Mouse (Mus musculus) stomach, postnatal 0 days (tissue): ENCODE results near the gene Acan. TPM values are rescaled to one million over a fixed set of nuclear protein-coding genes. Genes with fewer than 3 reads are reported as not detected.

Experiments used
- ATAC-seq: fragments of 200-750 bp; cut with Nextera tagmentation; 2 replicates; pipeline ENCODE4 v1.8.0; 2017; ENCODE audit not compliant: low FRiP score, low TSS enrichment
- DNase-seq: peaks from one replicate; pipeline ENCODE4 v3.0.0-alpha.2; 2016; ENCODE audit warnings: low spot score
- H3K27ac ChIP-seq: fragments of 300-500 bp; sonication (generic); replicated peaks from 2 replicates; pipeline ENCODE4 v1.5.1; 2014; ENCODE audit warnings: mild to moderate bottlenecking, control low read depth
- H3K27me3 ChIP-seq: fragments of 300-500 bp; sonication (generic); 2 replicates; pipeline ENCODE4 v1.6.1; 2014; ENCODE audit warnings: low read length; ENCODE audit not compliant: control insufficient read depth, insufficient read depth
- H3K36me3 ChIP-seq: fragments of 300-500 bp; sonication (generic); 2 replicates; pipeline ENCODE4 v1.6.1; 2014; ENCODE audit warnings: low read length, mixed read lengths; ENCODE audit not compliant: control insufficient read depth, insufficient read depth
- H3K4me1 ChIP-seq: fragments of 300-500 bp; sonication (generic); replicated peaks from 2 replicates; pipeline ENCODE4 v1.6.1; 2014; ENCODE audit warnings: antibody characterized with exemption; ENCODE audit not compliant: control insufficient read depth, insufficient read depth
- H3K4me2 ChIP-seq: fragments of 300-500 bp; sonication (generic); replicated peaks from 2 replicates; pipeline ENCODE4 v1.6.1; 2014; ENCODE audit warnings: low read depth, mild to moderate bottlenecking, control low read depth, moderate library complexity
- H3K4me3 ChIP-seq: fragments of 300-500 bp; sonication (generic); 2 replicates; pipeline ENCODE4 v1.5.1; 2014; ENCODE audit warnings: low read depth, low read length, control low read depth
- H3K9ac ChIP-seq: fragments of 300-500 bp; sonication (generic); 2 replicates; pipeline ENCODE4 v1.6.1; 2014; ENCODE audit warnings: mild to moderate bottlenecking, low read length, control low read depth, mixed read lengths
- H3K9me3 ChIP-seq: fragments of 300-500 bp; sonication (generic); 2 replicates; pipeline ENCODE4 v1.6.1; 2016; ENCODE audit warnings: low read length; ENCODE audit not compliant: control insufficient read depth
- CTCF ChIP-seq: IDR thresholded peaks from 2 replicates; pipeline ENCODE4 v1.5.1; 2016; ENCODE audit warnings: antibody characterized with exemption, low read depth, mild to moderate bottlenecking, moderate library complexity
- EP300 ChIP-seq: optimal IDR thresholded peaks from 2 replicates; pipeline ENCODE3; 2016; ENCODE audit warnings: antibody characterized with exemption
- WGBS: fragments of 180-500 bp; shearing (Covaris S2); extraction: QIAGEN DNeasy Blood & Tissue Kit; methylation state at CpG from one replicate; pipeline ENCODE4 v1.1.7; 2014; 5-methylcytosine and 5-hydroxymethylcytosine counted together
- polyA plus RNA-seq: library from polyadenylated mRNA; unstranded; fragments of >200 nt; fragmentation: Nextera tagmentation; extraction: Ambion mirVana; gene quantifications from 2 replicates; pipeline ENCODE4 v1.2.1, GENCODE M21; 2015

The Acan gene
- polyA plus RNA-seq, 1 experiment from 2014 or later = 0.02 TPM

GRCm38 (mm10) chr7:79130385-79130784, 77.1 kb downstream of the Acan start:
- WGBS = 16% methylated on average over 13 of the region's 13 CpGs
- peaks cover 5% of the 10 kb centered on the region; the same call in 1 of the 2 replicates for H3K36me3 ChIP-seq
- H3K4me1 ChIP-seq = no peaks in the 10 kb centered on the region
- H3K9ac ChIP-seq = peak overlapping the region; percentile 38; the same call in 1 of the 2 replicates
- DNase-seq = no peak
- TF ChIP-seq EP300 (no peak), CTCF (no peak)
- no peaks in the 10 kb centered on the region for H3K9me3 ChIP-seq
- no peak for ATAC-seq
- peak overlapping the region; percentile 52 for H3K4me2 ChIP-seq
- peak overlapping the region; percentile 18 for H3K4me3 ChIP-seq
- H3K27ac ChIP-seq = no peak overlapping the region
- H3K27me3 ChIP-seq = no peaks in the 10 kb centered on the region

GRCm38 (mm10) chr7:79130843-79131444, 77.7 kb downstream of the Acan start, which contains the start of gene Hapln3:
TSS of gene Hapln3 (minus strand) at chr7:79131018.
- no peaks in the 10 kb centered on the region for H3K4me1 ChIP-seq
- TF ChIP-seq CTCF (peak; percentile 12; the same call in 1 of the 2 replicates), EP300 (no peak)
- DNase-seq (peak; percentile 22), ATAC-seq (no peak)
- peak within 1 kb of the TSS; percentile 38 for H3K9ac ChIP-seq
- H3K4me2 ChIP-seq = peak within 1 kb of the TSS; percentile 52
- 6% methylated on average over 19 of the region's 19 CpGs for WGBS
- peaks cover 5% of the 10 kb centered on the region; the same call in 1 of the 2 replicates for H3K36me3 ChIP-seq
- peak within 1 kb of the TSS; percentile 18 for H3K4me3 ChIP-seq
- H3K9me3 ChIP-seq = no peaks in the 10 kb centered on the region
- no peak within 1 kb of the TSS for H3K27ac ChIP-seq
- no peaks in the 10 kb centered on the region for H3K27me3 ChIP-seq

DNA sequence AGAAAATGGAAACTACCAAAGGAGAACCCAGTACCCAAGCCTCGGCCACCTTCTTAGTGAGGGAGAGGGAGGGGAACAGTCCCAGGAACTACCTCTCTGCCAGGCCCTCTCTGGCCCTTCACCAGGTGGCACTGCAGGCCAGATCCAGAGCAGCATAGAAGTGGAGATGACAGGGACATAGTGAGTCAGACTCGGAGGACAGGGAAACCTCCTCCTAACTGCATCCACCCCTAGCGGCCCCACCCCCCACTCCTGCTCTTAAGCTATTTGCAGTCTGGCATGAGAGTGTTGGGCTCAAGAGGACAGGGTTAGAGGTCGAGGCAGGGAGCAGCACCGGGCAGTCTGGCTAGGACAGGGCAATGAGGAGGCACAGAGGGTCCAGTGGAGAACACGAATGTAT, 80.1 kb downstream of the Acan start:
- peak; percentile 59 for TF ChIP-seq CTCF
- TF ChIP-seq EP300 = no peak
- H3K4me2 ChIP-seq = no peak overlapping the region
- H3K9ac ChIP-seq = no peak overlapping the region
- no peak overlapping the region for H3K27ac ChIP-seq
- no peaks in the 10 kb centered on the region for H3K27me3 ChIP-seq
- no peaks in the 10 kb centered on the region for H3K4me1 ChIP-seq
- no peaks in the 10 kb centered on the region for H3K9me3 ChIP-seq
- H3K4me3 ChIP-seq = no peak overlapping the region
- H3K36me3 ChIP-seq = peaks cover 8% of the 10 kb centered on the region
- peak; percentile 43; the same call in 1 of the 2 replicates for ATAC-seq
- no peak for DNase-seq
- 34% methylated on average over 6 of the region's 6 CpGs for WGBS

DNA sequence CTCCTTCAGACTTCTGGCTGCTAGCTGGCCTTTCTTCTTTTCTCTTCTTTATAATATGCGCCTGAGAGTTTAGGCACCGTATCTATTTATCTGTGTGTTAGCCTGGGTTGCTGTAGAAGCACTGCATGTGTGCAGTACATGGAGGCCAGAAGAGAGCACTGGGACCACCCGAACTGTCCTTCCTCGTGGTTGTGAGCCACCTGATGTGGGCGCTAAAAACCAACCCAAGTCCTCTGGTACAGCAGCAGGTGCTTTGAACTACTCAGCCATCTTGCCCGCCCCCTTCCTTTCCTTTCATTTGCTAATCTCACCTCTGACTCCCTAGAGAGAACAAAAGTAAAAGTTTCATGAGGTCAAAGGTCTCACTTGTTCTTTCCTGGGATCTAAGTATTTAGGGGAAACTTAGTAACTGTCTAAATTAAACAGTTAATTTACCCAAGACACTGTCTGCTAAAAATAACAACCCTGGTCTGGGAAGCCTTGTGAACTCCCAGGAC, 86.1 kb downstream of the Acan start:
- no peaks in the 10 kb centered on the region for H3K4me1 ChIP-seq
- H3K27me3 ChIP-seq = no peaks in the 10 kb centered on the region
- H3K27ac ChIP-seq = no peak overlapping the region
- no peak overlapping the region for H3K4me3 ChIP-seq
- no peak for ATAC-seq
- H3K4me2 ChIP-seq = no peak overlapping the region
- peaks cover 18% of the 10 kb centered on the region for H3K36me3 ChIP-seq
- no peak for DNase-seq
- H3K9me3 ChIP-seq = no peaks in the 10 kb centered on the region
- WGBS = 70% methylated on average over 6 of the region's 6 CpGs
- no peak overlapping the region for H3K9ac ChIP-seq
- no peak for TF ChIP-seq CTCF
- no peak for TF ChIP-seq EP300

GRCm38 (mm10) chr7:79139891-79140591, 86.8 kb downstream of the Acan start:
- no peak for ATAC-seq
- 58% methylated on average over 4 of the region's 4 CpGs for WGBS

More at GRCm38 (mm10) chr7:79139891-79140591, 86.8 kb downstream of the Acan start:
- no peak overlapping the region for H3K4me2 ChIP-seq
- no peak overlapping the region for H3K4me3 ChIP-seq
- no peak for TF ChIP-seq EP300
- TF ChIP-seq CTCF = no peak
- no peak overlapping the region; the same call in 1 of the 2 replicates for H3K9ac ChIP-seq
- H3K27me3 ChIP-seq = no peaks in the 10 kb centered on the region
- H3K36me3 ChIP-seq = peaks cover 17% of the 10 kb centered on the region
- no peak overlapping the region for H3K27ac ChIP-seq
- no peaks in the 10 kb centered on the region for H3K9me3 ChIP-seq
- no peaks in the 10 kb centered on the region for H3K4me1 ChIP-seq
- DNase-seq = peak; percentile 33
